Comparison of ENCODE assay signal across 20 mouse cellular contexts in genomic region chr1:194318351-194318750, GRCm38 (mm10).
"Had no signal": no experiment of that assay in that cellular context is flagged by ENCODE, and none has a peak within 500 bp of the region (broad histone marks: within the 10 kb centered on the region; RNA-seq: fewer than 3 reads in every experiment).

No protein-coding gene starts in this region.

- H3K9ac ChIP-seq: limb, embryonic 13.5 days; liver, embryonic 13.5 days; lung, embryonic 15.5 days had no signal

- H3K4me2 ChIP-seq: limb, embryonic 13.5 days; liver, embryonic 13.5 days; lung, embryonic 15.5 days; midbrain, embryonic 11.5 days had no signal

- H3K9me3 ChIP-seq: limb, embryonic 13.5 days; liver, embryonic 13.5 days; lung, embryonic 15.5 days had no signal

- ATAC-seq: hindbrain, embryonic 16.5 days had no signal

- H3K27ac ChIP-seq: layer of hippocampus, adult 2 months; left cerebral cortex, adult 2 months; limb, embryonic 13.5 days; liver, embryonic 13.5 days; lung, embryonic 15.5 days; stomach, postnatal 0 days had no signal

- H3K4me1 ChIP-seq: limb, embryonic 13.5 days; liver, embryonic 13.5 days; lung, embryonic 15.5 days had no signal

- H3K27me3 ChIP-seq: limb, embryonic 13.5 days; liver, embryonic 13.5 days; lung, embryonic 15.5 days had no signal

- H3K36me3 ChIP-seq: limb, embryonic 13.5 days; liver, embryonic 13.5 days; lung, embryonic 15.5 days had no signal

- H3K4me3 ChIP-seq: layer of hippocampus, adult 2 months; left cerebral cortex, adult 2 months; limb, embryonic 13.5 days; liver, embryonic 13.5 days; lung, embryonic 15.5 days had no signal

- DNase-seq: kidney, adult 18-20 months; kidney, postnatal 14 days; kidney, postnatal 4 days; layer of hippocampus, adult 9-11 months; layer of hippocampus, postnatal 36 days; liver, embryonic 13.5 days; lung, adult 18-20 months; lung, postnatal 14 days; lung, postnatal 4 days; midbrain, embryonic 14.5 days; thymus, adult 2 months; thymus, postnatal 14 days; thymus, postnatal 4 days had no signal
